Mouse (Mus musculus) adrenal gland, adult (tissue): ENCODE results near the gene Lrrc23.
"Not testable (repeated sequence)": the region's sequence is repeated elsewhere in the genome, so short reads cannot be mapped to it uniquely, and the experiment has no call there.

ENCODE experiments used
- DNase-seq, 2 experiments: peaks; one replicate each; pipeline ENCODE4 v3.0.0; 2022 to 2023; ENCODE audit warnings: low spot score in 1 of 2; ENCODE audit not compliant: inconsistent age in 2 of 2

Gene Lrrc23

DNA sequence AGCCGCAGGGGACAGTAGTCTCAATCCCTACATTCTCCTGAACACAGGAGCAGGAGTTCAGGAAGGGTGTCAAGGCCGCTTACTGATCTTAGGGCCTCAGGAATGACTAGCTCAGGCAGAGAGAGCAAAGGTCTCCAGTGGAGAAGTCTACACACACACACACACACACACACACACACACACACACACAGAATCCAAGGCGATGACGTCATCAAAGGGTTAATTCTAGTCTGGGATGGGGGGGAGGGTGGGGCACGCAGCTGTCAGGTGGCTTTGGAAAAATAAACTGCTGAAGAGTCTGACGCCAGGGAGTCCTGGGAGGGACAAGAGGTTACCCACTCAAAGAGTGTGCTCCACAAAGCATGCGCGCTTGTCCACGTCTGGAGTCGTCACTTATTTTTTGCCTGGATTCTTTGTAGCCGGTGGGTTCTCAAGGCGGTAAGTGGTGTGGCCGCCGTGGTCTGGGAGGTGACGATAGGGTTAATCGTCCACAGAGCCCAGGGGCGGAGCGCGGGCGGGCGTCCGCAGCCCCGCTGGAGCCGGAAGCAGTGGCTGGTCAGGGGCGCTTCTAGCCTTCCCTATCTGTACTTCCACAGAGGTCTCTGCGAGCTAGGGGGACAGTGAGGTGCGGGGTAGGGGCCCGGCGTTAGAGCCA is 29.0 kb upstream of the Lrrc23 start, which contains the start of gene Spsb2:
Gene Spsb2, plus strand, starts transcription at position 304 of the 655 bp plus-strand sequence.
- DNase-seq: peak; percentile 89 to 95

DNA sequence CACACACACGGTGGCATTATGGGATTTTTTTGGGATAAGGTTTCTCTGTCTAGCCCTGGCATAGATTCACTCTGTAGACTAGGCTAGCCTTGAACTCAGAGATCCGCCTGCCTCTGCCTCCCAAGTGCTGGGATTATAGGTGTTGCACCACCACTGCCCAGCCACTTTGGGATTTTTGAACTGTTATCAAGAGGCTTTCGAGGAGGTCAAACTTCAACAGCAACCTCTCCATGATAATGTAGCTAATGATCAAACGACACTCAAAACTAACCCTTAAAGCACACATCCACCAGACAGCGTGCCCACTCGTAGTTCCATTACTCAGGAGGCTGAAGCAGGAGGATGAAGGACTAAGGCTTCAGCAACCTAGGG is 28.4 kb upstream of the Lrrc23 start:
- no peak for DNase-seq

DNA sequence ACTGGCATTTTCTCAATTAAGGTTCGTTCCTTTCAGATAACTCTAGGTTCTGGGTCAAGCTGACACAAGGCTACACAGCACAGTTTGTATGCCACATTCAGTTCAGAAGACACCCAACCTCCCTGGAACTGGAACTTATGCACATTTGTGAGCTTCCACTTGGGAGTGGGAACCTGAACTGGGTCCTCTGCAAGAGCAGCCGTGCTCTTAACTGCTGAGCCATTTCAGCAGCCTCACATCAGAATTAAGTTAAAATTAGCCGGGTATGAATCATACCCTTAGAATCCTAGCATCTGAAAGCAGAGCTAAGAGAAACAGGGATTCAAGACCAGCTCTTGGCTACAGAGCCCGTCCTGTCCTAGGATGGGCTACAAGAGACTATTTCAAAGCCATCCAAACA is 27.8 kb upstream of the Lrrc23 start:
- DNase-seq: peak in 1 of 2 experiments; percentile 65

DNA sequence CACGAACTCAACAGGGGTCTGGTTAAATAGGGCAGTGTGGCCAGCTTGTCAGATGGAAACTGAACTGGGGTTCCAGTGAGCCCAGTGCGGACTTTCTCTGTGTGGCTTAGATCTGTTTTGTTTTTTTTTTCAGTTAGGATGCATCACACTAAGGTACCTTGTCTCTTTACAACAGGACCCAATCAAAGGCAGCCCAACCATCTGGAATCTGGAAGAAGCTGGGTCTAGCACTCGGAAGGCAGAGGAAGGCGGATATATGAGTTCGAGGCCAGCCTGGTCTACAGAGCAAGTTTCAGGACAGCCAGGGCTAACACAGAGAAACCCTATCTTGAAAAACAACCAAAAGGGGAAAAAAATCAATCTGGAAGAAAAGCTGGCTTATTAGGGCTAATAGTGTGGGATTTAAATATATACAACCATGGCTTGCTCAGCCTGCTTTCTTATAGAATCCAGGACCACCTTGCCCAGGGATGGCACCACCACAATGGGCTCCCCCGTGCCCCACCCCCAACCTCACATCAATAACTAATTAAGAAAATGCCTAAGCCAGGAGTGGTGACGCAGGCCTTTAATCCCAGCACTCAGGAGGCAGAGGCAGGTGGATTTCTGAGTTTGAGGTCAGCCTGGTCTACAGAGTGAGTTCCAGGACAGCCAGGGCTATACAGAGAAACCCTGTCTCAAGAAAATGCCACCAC is 27.1 kb upstream of the Lrrc23 start:
- DNase-seq: peak in 1 of 2 experiments; percentile 56

DNA sequence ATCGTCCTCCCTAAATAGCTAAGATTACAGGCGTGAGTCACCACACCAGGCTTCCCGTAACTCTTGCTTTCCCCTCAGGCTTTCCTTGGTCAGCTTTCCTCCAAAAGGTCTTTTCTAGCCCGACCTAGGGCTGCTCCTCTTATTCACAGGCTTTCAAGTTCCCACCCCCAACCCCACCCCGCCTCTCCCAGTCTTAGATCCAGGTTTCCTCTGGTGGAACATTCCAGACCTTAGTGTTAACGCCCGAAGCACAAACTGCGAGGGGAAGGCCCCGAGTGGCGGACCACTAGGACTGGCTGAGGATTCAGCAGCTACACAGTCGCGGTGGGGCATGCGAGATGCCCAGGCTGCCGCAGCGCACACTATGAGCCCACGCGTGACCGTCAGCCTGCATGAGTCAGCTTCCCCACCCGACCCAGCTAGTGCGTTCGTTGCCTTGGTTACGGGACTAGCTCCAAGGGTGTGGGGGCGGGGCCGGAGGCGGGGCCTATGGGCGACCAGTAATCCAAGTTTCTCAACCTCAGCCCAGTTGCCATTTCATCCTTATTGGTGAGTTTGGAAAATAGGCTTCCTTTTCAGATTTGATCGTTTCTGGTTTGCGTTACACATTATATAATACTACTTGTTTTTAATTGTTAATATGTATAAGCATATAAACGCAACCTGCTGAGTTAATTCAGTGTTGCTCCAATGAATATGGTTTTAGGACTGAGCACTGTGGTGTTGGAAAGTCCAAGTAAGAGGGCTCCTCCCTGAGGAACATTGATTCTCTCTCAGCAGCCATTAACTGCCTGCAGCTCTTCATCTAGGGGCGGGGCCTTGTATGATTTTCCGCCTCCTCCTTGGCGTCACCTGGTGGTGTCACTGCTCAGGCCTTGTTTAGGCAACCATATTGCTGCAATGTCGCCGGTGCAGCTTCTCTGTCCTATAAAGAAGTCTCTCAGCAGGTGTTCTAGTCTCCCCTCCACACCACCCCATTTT is 26.1 kb upstream of the Lrrc23 start:
- peak; percentile 98 to 99 for DNase-seq

DNA sequence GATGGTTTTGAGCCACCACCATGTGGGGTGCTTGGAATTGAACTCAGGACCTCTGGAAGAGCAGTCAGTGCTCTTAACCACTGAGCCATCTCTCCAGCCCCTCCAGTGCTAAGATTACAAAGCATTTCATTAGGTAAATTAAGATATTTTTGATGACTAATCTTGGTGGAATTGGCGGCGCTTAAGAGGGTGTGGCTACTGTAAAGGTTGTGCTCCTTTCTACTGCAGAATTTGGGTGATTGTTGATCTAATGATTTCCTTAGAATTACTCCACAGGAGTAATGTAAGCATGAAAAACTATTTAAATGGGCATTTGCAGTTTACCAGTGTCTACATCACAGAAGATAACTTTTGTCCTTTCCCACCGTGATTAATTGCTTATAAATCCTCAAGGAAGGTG is 24.8 kb upstream of the Lrrc23 start:
- peak in 1 of 2 experiments; percentile 28 for DNase-seq

DNA sequence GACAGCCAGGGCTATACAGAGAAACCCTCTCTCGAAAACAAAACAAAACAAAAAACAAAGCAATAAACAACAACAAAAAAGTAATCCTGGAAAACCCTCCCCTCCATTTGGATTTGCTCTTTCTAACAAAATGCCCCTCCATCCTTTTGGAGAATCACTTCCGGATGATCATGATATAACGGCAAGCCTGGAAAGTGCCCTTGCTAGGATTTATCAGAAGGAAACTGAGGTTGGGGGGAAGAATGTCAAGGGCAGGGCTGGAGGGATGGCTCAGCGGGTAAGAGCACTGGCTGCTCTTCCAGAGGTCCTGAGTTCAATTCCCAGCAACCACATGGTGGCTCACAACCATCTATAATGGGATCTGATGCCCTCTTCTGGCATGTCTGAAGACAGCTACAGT is 24.2 kb upstream of the Lrrc23 start:
- DNase-seq: not testable (repeated sequence)

DNA sequence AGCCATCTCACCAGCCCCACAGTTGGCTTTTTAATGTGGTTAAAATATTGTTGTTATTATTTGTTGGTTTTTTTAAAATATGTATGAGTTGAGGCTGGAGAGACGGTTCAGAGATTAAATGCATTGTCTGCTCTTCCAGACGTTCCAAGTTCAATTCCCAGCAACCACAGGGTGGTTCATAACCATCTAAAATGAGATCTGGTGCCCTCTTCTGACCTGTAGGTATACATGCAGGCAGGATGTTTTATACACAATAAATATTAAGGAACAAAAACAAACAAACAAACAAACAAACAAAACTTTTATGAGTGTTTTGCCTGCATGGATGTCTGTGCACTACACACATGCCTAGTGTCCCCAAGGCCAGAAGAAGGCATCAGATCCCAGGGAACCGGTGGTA is 23.5 kb upstream of the Lrrc23 start:
- no peak for DNase-seq

DNA sequence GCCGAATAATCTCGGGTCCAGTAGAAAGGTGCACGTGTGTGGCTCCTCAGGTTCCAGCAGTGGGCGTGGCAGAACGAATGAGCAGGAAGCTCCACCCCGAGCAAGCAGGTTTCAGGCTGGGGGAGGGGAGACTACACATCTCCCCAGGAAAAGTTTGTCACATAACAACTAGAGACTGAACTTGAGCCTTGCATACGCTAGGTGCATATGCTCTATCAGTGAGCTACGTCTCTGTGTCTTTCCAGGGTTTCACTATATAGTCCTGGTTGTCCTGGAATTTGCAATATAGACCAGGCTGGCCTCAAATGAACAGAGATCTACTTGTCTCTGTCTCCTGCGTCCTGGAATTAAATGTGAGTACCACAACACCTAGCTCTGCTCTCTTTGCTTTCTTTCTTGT is 22.9 kb upstream of the Lrrc23 start:
- not testable (repeated sequence) for DNase-seq

DNA sequence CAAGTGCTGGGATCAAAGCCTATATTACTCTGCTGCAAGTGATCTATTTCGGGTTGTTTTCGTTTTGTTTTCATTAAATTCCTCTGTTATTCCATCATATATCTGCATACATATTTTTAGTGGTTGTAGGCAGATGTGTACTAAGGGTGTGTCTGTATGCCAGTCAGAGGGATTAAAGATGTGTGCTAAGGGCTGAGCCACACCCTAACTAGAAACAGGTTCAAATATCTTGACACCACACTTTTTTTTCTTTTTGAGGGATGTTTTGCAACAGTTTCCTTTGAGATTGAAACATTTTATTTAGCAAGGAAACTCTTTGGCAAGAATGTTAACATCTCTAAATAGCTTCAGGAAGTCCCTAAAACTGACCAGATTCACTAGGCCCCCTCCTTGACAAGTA is 16.7 kb upstream of the Lrrc23 start:
- no peak for DNase-seq

DNA sequence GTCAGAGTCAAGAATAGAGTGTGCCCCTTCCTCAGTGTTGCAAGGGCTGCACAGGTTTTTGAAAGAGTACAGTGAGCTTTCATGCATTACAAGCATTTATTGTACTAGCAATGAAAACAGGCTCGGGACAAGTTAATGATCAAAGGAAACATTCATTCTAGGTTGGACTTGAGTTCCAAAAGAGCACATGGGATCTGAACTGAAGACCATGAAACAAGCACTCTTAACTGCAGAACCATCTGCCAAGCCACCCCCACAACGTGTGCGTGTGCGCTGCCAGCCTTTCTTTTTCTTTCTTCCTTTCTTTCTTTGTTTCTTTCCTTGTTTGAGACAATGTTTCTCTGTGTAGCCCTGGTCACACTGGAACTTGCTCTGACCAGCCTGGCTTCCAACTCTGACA is 16.3 kb upstream of the Lrrc23 start:
- DNase-seq: no peak

DNA sequence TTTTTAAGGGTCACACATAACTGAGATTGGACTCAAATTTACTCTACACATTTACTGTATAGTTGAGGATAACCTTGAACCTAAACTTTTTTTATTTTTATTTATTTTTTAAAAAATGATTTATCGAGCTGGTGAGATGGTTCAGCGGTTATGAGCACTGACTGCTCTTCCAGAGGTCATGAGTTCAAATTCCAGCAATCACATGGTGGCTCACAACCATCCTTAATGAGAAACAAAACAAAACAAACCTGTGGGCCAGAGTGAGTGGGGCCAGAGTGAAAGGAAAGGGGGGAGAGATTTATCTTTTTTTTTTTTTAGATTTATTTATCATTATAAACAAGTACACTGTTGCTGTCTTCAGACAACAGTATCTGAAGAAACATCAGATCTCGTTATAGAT is 12.4 kb upstream of the Lrrc23 start:
- no peak for DNase-seq

DNA sequence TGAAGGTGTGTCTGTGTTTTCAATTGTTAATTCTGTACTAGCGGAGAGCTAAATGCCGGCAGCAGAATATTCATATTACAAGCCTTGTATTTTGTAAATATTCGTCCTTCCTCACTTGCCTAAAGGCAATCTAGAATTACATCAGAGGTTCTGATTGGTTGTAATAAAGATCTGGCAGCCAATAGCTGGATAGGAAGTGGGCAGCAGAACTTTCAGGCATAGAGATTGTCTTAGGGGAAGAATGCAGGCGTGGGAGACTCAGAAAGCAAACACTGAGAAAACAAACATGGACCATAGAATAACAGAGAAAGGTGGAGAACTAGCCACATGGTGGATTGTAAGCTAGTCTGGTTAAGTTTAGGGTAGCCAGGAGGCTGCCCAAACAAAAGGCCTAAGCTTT is 10.6 kb upstream of the Lrrc23 start:
- no peak for DNase-seq

DNA sequence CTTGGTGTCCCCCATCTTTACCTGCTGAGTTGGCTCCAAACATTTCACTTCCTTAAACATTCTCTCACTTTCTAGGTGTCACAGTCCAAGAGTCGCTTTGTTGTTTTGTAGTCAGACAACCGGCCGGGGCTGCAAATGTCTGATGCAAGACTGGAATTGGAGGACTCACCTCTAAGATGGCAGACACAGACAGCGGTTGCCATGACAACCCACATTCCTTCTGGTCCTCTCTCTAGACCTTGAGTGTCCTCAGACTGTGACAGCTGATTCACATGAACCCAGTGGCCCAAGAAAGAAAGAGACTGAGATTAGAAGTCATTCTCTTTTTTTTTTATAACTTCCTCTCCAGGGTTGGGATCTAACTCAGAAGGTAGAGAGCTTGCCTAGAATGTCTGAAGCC is 10.0 kb upstream of the Lrrc23 start:
- DNase-seq: no peak

DNA sequence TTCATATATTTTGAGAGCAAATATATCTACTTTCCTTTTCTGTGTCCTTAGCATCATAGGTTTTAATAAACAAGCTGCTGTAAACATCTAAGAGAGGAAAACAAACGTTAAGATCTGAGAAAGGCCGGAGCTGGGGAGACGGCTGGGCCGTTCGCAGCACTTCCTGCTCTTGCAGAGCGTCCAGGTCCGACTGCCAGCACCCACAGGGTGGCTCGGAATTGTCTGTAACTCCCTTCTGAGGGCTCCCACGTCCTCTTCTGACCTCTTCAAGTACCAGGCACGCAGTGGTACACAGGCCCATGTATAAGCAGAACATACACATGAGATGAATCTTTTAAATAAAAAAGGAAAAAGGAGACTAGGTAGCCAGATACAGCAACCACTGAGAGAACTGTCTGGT is 8.2 kb upstream of the Lrrc23 start:
- DNase-seq: no peak

DNA sequence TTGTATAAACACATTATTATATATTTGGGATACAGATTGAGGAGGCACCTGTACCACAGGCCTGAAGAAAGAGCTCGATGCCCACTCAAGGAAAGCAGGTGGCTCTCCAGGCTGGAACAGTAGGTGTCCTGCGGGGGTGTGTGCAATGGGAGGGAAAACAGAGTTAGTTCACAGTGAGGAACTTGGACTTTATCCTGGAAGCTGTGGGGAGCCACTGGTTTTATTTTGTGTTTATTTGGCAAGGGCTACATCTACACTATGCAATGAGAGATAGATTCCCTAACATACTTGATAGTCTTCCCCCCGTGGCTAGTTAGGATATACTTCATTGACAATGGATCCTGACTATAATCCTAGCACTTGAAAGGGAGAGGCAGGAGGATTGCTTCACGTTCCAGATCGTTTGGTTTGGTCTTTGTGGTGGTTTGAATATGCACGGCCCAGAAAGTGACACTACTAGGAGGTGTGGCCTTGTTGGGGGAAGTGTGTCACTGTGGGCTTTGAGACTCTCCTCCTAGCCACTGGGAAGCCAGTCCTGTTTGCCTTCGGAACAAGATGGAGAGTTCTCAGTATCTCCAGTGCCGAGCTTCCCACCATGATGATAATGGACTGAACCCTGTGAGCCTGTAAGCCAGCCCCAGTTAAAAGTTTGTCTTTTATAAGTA is 7.4 kb upstream of the Lrrc23 start:
- no peak for DNase-seq

DNA sequence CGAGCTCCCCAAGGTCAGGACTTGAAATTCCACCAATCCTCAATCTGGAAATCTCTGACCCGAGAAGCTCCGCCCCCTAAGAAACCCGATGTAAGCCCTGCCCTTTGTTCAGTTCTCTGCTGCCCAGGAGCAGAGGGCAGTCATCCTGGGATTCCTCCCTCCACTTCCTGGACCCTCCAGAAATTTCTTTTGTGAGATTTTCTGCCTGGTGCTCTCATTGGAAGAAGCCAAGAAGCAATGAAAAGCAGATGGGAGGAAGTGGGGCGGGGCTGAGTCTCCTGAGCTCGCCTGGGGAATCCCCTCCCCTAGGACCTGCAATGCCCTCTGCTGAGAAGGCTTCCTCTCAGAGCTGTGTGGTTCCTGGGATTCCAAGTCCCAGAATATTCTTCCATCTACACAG is 2.9 kb upstream of the Lrrc23 start:
- DNase-seq: peak in 1 of 2 experiments; percentile 52

DNA sequence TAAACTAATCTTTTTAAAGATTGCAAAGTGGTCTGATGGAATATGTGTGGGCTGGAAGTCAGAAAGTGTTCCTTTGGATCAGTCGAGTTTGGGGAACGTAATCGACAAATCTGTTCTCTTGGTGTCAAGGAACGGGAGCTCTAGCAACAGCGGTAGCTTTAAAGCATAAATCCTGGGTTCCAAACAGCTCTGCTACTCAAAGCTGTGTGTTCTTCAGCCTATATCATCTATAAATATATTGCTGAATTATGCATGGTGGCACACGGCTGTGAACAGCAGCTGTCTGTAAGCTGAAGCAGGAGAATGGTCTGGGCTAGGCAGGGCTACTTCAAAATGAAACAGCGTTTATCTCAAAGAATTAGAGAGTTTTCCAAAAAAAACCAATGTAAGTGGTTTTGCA is 1.4 kb upstream of the Lrrc23 start:
- DNase-seq: no peak

DNA sequence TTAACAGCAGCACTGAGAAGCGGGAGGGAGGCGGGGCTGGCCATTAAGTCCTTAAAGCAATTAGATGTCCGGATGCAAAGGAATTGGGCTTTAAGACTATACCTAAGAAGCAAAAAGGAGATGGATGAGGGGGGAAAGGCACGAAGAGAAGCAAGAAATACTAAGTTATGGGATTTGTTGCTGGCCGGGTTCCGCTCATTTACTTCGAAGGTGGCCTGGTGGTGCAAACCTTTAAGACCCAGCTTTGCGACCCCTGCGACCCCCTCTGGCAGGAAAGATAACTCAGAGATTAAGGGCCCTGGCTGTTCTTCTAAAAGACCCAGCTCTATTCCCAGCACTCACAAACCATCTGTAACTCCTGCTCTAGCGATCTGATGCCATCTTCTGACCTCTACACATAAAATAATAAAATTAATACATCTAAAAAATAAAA is 473 bp upstream of the Lrrc23 start:
- no peak for DNase-seq

DNA sequence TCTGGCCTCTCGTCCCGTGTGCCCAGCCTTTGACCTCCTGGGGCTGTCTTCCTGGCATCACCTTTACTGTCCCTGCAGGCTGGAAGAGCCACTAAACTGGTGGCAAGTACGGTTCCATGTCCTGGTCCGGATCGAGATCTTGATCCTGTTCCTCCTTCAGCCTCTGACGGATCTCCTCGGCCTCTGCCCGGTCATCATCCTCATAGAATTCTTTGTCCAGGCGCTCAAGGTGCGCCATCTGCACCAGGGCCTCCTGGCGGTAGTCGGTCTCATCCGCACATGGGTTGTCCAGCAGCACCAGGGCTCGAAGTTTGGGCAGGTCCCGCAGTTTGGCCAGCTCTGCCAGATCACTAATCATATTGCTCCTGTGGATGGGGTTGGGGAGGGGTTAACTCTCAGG is 9.0 kb downstream of the Lrrc23 start:
- DNase-seq: no peak

DNA sequence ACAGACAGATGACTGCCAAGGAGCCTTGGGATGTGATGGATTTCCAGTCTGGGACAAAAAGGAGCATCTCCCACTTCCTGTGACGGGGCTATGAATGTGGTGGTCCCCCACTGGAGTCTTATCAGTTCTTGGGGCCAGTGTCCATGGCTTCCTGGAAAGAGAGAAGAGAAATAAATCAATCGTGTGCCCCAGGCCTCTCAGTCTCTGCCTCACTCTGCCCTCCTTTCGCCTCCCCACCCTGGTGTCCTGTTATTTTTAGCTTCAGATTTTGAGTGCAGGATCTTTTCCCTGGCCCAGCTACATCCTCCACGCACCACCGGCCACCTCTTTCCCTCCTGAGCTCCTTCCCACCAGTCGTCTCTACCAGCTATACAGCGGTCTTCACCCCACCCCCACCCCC is 9.5 kb downstream of the Lrrc23 start:
- no peak for DNase-seq
